Mouse (Mus musculus) neural tube, embryonic 15.5 days (tissue): ENCODE measurements around the gene 9130409I23Rik. TPM values are rescaled to one million over a fixed set of nuclear protein-coding genes. Genes with fewer than 3 reads are reported as not detected.

ENCODE experiments used
- ATAC-seq: fragments of 200-750 bp; cut with Nextera tagmentation; 2 replicates; pipeline ENCODE4 v1.8.0; 2017; ENCODE audit warnings: mild to moderate bottlenecking, moderate TSS enrichment, moderate library complexity; ENCODE audit not compliant: low FRiP score
- H3K27ac ChIP-seq: fragments of 300-500 bp; sonication (generic); replicated peaks from 2 replicates; pipeline ENCODE4 v1.5.1; 2015; ENCODE audit warnings: mild to moderate bottlenecking, inconsistent platforms
- H3K27me3 ChIP-seq: fragments of 300-500 bp; sonication (generic); replicated peaks from 2 replicates; pipeline ENCODE4 v1.6.1; 2015; ENCODE audit warnings: inconsistent platforms
- H3K36me3 ChIP-seq: fragments of 300-500 bp; sonication (generic); 2 replicates; pipeline ENCODE4 v1.6.1; 2015; ENCODE audit warnings: inconsistent platforms
- H3K4me1 ChIP-seq: fragments of 300-500 bp; sonication (generic); 2 replicates; pipeline ENCODE4 v1.6.1; 2015; ENCODE audit warnings: inconsistent platforms
- H3K4me2 ChIP-seq: fragments of 300-500 bp; sonication (generic); 2 replicates; pipeline ENCODE4 v1.6.1; 2015; ENCODE audit warnings: inconsistent platforms, mild to moderate bottlenecking, moderate library complexity
- H3K4me3 ChIP-seq: fragments of 300-500 bp; sonication (generic); replicated peaks from 2 replicates; pipeline ENCODE4 v1.5.1; 2015; ENCODE audit warnings: mild to moderate bottlenecking, inconsistent platforms
- H3K9ac ChIP-seq: fragments of 300-500 bp; sonication (generic); replicated peaks from 2 replicates; pipeline ENCODE4 v1.6.1; 2015; ENCODE audit warnings: mild to moderate bottlenecking, inconsistent platforms
- H3K9me3 ChIP-seq: fragments of 300-500 bp; sonication (generic); replicated peaks from 2 replicates; pipeline ENCODE4 v1.6.1; 2016; ENCODE audit warnings: inconsistent platforms
- WGBS: fragments of 180-500 bp; shearing (Covaris S2); methylation state at CpG from one replicate; pipeline ENCODE4 v1.1.7; 2015; ENCODE audit warnings: mixed read lengths; 5-methylcytosine and 5-hydroxymethylcytosine counted together
- polyA plus RNA-seq: library from polyadenylated mRNA; unstranded; fragments of >200 nt; fragmentation: Nextera tagmentation; extraction: Ambion mirVana; gene quantifications from 2 replicates; pipeline ENCODE4 v1.2.1, GENCODE M21; 2015

Gene 9130409I23Rik
- 0.10 and 0.13 TPM in 2 replicates for polyA plus RNA-seq

- H3K9ac ChIP-seq, result no peak within 1 kb of the TSS
- WGBS, result 92% methylated on average over 6 of the region's 6 CpGs
- H3K27ac ChIP-seq, result no peak within 1 kb of the TSS
- H3K9me3 ChIP-seq, result no peaks in the 10 kb centered on the region
- H3K27me3 ChIP-seq, result no peaks in the 10 kb centered on the region
- ATAC-seq, result no peak
- H3K4me1 ChIP-seq, result no peaks in the 10 kb centered on the region
- no peak within 1 kb of the TSS for H3K4me3 ChIP-seq
- no peaks in the 10 kb centered on the region for H3K36me3 ChIP-seq
- no peak within 1 kb of the TSS for H3K4me2 ChIP-seq
Measured at GRCm38 (mm10) chr1:181050937-181051336, at the start of gene 9130409I23Rik. TSS of gene 9130409I23Rik (plus strand) at chr1:181051237.

DNA sequence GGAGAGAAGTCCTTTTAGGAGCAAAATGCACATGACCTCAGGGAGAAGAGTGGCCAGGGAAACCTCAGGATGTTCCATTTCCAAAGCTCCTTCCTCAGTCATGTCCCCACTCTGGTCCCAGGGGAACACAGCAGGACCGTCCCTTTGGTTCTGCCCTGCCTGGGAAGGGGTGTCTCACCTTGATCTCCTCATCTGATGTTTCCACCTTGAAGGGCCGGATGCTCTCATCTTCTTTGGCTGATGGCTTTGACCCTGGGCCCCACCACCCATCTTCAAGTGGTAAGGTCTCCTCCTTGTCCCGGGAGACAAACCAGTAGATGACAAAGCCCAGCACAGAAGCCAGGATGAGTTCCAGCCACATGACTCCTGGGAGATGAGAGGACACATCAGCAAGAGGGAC is 49.4 kb upstream of the 9130409I23Rik start:
- Histone ChIP-seq H3K27me3 (no peaks in the 10 kb centered on the region), H3K9me3 (no peaks in the 10 kb centered on the region), H3K27ac (no peak overlapping the region), H3K4me1 (no peaks in the 10 kb centered on the region), H3K4me3 (no peak overlapping the region), H3K9ac (no peak overlapping the region), H3K36me3 (no peaks in the 10 kb centered on the region), H3K4me2 (no peak overlapping the region)
- WGBS, result 94% methylated on average over 3 of the region's 3 CpGs
- no peak for ATAC-seq

- Histone ChIP-seq H3K27ac (no peak overlapping the region), H3K4me2 (no peak overlapping the region), H3K36me3 (no peaks in the 10 kb centered on the region), H3K4me3 (no peak overlapping the region), H3K27me3 (no peaks in the 10 kb centered on the region), H3K9me3 (no peaks in the 10 kb centered on the region), H3K4me1 (no peaks in the 10 kb centered on the region), H3K9ac (no peak overlapping the region)
- WGBS, result 95% methylated on average over 2 of the region's 2 CpGs
- ATAC-seq, result no peak
Measured at GRCm38 (mm10) chr1:181003790-181004189, 47.2 kb upstream of the 9130409I23Rik start.

DNA sequence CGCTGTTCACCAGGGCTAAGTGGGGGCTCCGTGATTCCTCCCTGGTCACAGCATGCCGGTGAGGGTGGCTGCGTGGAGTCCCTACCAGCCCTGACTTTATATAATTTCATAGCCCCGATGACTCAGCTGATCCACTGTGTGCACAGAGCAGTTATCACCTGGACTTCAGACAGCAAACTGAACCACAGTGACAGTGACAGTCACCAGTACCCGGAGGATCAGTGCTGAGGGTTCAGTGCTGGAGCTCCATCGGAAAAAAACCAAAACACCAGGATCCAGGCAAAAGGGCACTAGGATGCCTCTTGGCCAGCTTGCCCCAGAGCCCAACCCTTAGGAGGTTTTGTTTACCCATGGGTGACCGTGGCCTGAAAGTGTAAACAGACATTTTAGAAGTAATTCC is 45.7 kb upstream of the 9130409I23Rik start:
- 89% methylated on average over 8 of the region's 8 CpGs for WGBS
- H3K9me3 ChIP-seq, result no peaks in the 10 kb centered on the region
- ATAC-seq, result no peak
- no peak overlapping the region for H3K9ac ChIP-seq
- no peaks in the 10 kb centered on the region for H3K27me3 ChIP-seq
- no peak overlapping the region for H3K4me2 ChIP-seq
- no peaks in the 10 kb centered on the region for H3K36me3 ChIP-seq
- H3K27ac ChIP-seq, result no peak overlapping the region
- H3K4me1 ChIP-seq, result no peaks in the 10 kb centered on the region
- H3K4me3 ChIP-seq, result no peak overlapping the region

DNA sequence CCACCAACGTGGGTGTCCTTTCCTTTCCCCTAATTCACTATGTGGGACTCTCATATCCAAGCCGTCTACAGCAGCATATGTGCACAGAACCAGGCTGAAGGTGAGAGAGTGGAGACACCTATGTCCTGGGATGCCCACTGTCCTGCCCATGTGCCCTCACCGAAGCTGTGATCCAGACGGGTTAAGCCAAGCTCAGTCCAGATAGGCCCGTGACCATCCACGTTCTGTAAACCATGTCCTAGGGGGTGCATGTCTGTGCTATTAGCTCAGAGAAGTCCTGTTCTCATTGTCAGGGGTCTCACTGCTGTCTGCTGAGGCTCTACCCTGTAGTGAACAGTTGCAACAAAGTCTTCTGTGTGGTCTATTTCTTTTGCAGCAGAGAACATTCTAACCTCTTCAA is 43.2 kb upstream of the 9130409I23Rik start:
- no peak for ATAC-seq
- Histone ChIP-seq H3K4me2 (no peak overlapping the region), H3K9ac (no peak overlapping the region)

GRCm38 (mm10) chr1:181008266-181008665 is 42.8 kb upstream of the 9130409I23Rik start:
- Histone ChIP-seq H3K9ac (no peak overlapping the region), H3K27ac (no peak overlapping the region), H3K36me3 (no peaks in the 10 kb centered on the region), H3K27me3 (no peaks in the 10 kb centered on the region), H3K4me2 (no peak overlapping the region), H3K4me1 (no peaks in the 10 kb centered on the region), H3K9me3 (no peaks in the 10 kb centered on the region), H3K4me3 (no peak overlapping the region)
- ATAC-seq, result no peak
- 100% methylated on average over 2 of the region's 2 CpGs for WGBS

More for the DNA sequence above, 43.2 kb upstream of the 9130409I23Rik start:
- Histone ChIP-seq H3K36me3 (no peaks in the 10 kb centered on the region), H3K4me1 (no peaks in the 10 kb centered on the region), H3K27me3 (no peaks in the 10 kb centered on the region), H3K4me3 (no peak overlapping the region), H3K27ac (no peak overlapping the region), H3K9me3 (no peaks in the 10 kb centered on the region)
- 85% methylated on average over 6 of the region's 6 CpGs for WGBS

GRCm38 (mm10) chr1:181009011-181009590 is 41.9 kb upstream of the 9130409I23Rik start:
- 90% methylated on average over 4 of the region's 4 CpGs for WGBS
- H3K27me3 ChIP-seq, result no peaks in the 10 kb centered on the region
- no peak for ATAC-seq
- no peak overlapping the region for H3K4me2 ChIP-seq
- H3K4me3 ChIP-seq, result no peak overlapping the region
- H3K36me3 ChIP-seq, result no peaks in the 10 kb centered on the region
- H3K4me1 ChIP-seq, result no peaks in the 10 kb centered on the region
- no peak overlapping the region for H3K9ac ChIP-seq
- H3K9me3 ChIP-seq, result no peaks in the 10 kb centered on the region
- no peak overlapping the region for H3K27ac ChIP-seq

DNA sequence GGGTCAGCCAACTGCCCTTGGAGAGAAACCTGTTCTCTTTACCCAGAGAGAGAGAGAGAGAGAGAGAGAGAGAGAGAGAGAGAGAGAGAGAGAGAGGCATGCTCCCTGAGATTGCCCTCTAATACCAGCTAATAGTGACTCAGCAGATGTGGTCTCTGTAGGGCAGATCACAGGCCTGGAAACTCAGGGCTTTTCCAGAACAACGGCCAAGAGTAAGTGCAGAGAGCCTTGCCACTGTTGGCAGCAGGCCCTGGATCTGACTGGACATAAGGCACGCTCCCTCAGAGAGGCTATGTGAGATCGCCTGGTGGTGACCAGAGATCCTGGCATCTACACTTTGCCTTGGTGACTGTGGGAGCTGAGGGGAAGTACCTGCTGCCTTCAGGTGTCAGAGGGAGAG is 41.3 kb upstream of the 9130409I23Rik start:
- ATAC-seq, result no peak
- Histone ChIP-seq H3K4me3 (no peak overlapping the region), H3K4me1 (no peaks in the 10 kb centered on the region), H3K9me3 (no peaks in the 10 kb centered on the region), H3K9ac (no peak overlapping the region), H3K27me3 (no peaks in the 10 kb centered on the region), H3K4me2 (no peak overlapping the region), H3K27ac (no peak overlapping the region), H3K36me3 (no peaks in the 10 kb centered on the region)
- 78% methylated on average over 3 of the region's 3 CpGs for WGBS

GRCm38 (mm10) chr1:181010171-181010932 is 40.7 kb upstream of the 9130409I23Rik start:
- H3K4me1 ChIP-seq, result peaks cover 4% of the 10 kb centered on the region; the same call in 1 of the 2 replicates
- no peak overlapping the region for H3K4me3 ChIP-seq
- WGBS, result 56% methylated on average over 4 of the region's 4 CpGs
- no peaks in the 10 kb centered on the region for H3K27me3 ChIP-seq
- H3K36me3 ChIP-seq, result no peaks in the 10 kb centered on the region
- H3K4me2 ChIP-seq, result no peak overlapping the region
- ATAC-seq, result no peak
- no peak overlapping the region for H3K27ac ChIP-seq
- H3K9ac ChIP-seq, result no peak overlapping the region
- H3K9me3 ChIP-seq, result no peaks in the 10 kb centered on the region

DNA sequence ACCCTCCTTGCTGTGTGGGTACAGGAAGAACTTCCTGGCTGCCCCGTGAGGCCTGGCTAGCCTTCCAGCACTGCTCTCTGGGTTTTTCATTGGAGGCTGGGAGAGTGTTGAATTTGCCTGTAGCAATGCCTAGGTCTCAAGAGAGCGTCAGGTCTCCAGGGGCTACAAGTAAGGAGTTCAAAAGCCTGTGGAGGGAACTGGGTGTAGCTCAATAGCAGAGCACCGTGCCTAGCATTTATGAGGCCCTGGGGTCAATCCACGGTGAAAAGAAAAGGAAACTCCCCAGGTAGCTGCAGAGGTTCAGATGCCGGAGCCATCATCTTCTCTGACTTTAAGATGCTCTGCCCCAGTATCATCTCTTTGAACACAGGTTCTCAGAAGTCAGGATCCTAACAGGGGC is 39.4 kb upstream of the 9130409I23Rik start:
- Histone ChIP-seq H3K27ac (no peak overlapping the region), H3K9ac (no peak overlapping the region), H3K4me3 (no peak overlapping the region), H3K4me1 (peaks cover 16% of the 10 kb centered on the region), H3K36me3 (no peaks in the 10 kb centered on the region), H3K9me3 (no peaks in the 10 kb centered on the region), H3K27me3 (no peaks in the 10 kb centered on the region; the same call in 1 of the 2 replicates), H3K4me2 (no peak overlapping the region)
- 34% methylated on average over 5 of the region's 5 CpGs for WGBS
- ATAC-seq, result no peak

DNA sequence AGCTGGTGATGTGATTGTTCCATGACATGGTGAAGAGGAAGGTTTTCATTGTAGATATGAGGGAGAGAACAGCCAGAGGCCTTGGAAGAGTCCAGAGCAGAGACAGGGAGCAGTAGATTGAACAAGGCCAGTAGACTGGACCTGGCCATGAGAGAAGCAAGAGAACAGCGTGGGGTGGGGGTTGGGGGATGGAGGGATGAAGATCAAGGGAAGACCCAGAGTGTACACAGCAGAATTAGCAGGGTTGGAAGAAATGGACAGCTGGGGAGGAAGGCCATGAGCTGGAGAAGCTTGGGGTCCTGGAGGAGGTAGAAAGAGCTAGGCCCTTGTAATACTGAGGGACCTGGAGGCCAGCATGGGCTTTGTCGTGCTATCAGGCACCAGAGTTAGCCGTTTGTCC is 38.6 kb upstream of the 9130409I23Rik start:
- WGBS, result 92% methylated on average over 3 of the region's 3 CpGs
- Histone ChIP-seq H3K4me3 (no peak overlapping the region), H3K27ac (no peak overlapping the region), H3K9me3 (no peaks in the 10 kb centered on the region), H3K9ac (no peak overlapping the region), H3K36me3 (no peaks in the 10 kb centered on the region), H3K4me2 (no peak overlapping the region), H3K4me1 (peaks cover 23% of the 10 kb centered on the region), H3K27me3 (no peaks in the 10 kb centered on the region; the same call in 1 of the 2 replicates)
- no peak for ATAC-seq

DNA sequence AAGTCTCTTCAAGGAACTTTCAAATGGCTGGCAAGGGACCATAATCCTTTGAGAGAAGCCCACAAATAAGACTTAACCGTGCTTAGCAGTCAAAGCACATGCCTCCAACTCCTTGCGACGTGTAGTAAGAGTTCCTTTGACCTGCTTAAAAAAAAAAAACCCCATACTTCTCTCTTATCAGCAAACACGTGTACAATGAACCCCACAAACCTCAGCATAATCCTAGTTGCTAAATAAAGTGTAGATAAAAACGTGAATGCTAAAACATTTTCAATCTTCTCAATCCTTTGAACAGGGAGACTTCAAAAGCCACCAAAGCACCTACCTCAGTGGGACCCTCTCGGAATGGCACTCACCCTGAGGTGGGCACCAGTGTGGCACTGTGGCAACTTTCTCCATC is 37.6 kb upstream of the 9130409I23Rik start:
- no peak for ATAC-seq
- H3K4me1 ChIP-seq, result peaks cover 29% of the 10 kb centered on the region
- no peak overlapping the region for H3K9ac ChIP-seq
- no peaks in the 10 kb centered on the region; the same call in 1 of the 2 replicates for H3K27me3 ChIP-seq
- no peak overlapping the region for H3K4me3 ChIP-seq
- H3K4me2 ChIP-seq, result no peak overlapping the region
- no peaks in the 10 kb centered on the region for H3K36me3 ChIP-seq
- 80% methylated on average over 6 of the region's 6 CpGs for WGBS
- H3K27ac ChIP-seq, result no peak overlapping the region
- H3K9me3 ChIP-seq, result no peaks in the 10 kb centered on the region
